Mouse (Mus musculus): ENCODE data around the gene Olfr196. TPM values are rescaled to one million over a fixed set of nuclear protein-coding genes. Genes with fewer than 3 reads are reported as not detected.

Gene Olfr196
- polyA plus RNA-seq, 1 experiment from 2014 or later: not detected

Other genes with a start within 250 kb of the Olfr196 start
- not detected in 2 replicates for gene Olfr181, start 241.7 kb downstream of the Olfr196 start, polyA plus RNA-seq (2014; fragmentation: Nextera tagmentation; extraction: Ambion mirVana)
- not detected in 2 replicates for gene Olfr180, start 241.1 kb downstream of the Olfr196 start, polyA plus RNA-seq (2014; fragmentation: Nextera tagmentation; extraction: Ambion mirVana)
- not detected in 2 replicates for gene Olfr183, start 175.1 kb downstream of the Olfr196 start, polyA plus RNA-seq (2014; fragmentation: Nextera tagmentation; extraction: Ambion mirVana)
- gene Olfr186, start 140.2 kb downstream of the Olfr196 start, polyA plus RNA-seq (2014; fragmentation: Nextera tagmentation; extraction: Ambion mirVana): not detected in 2 replicates
- gene Olfr187, start 130.7 kb downstream of the Olfr196 start, polyA plus RNA-seq (2014; fragmentation: Nextera tagmentation; extraction: Ambion mirVana): not detected in 2 replicates
- not detected in 2 replicates for gene Olfr190, start 92.4 kb downstream of the Olfr196 start, polyA plus RNA-seq (2014; fragmentation: Nextera tagmentation; extraction: Ambion mirVana)
- gene Olfr191, start 80.6 kb downstream of the Olfr196 start, polyA plus RNA-seq (2014; fragmentation: Nextera tagmentation; extraction: Ambion mirVana): not detected in 2 replicates
- gene Olfr193, start 58.6 kb downstream of the Olfr196 start, polyA plus RNA-seq (2014; fragmentation: Nextera tagmentation; extraction: Ambion mirVana): not detected in 2 replicates
- gene Olfr194, start 49.4 kb downstream of the Olfr196 start, polyA plus RNA-seq (2014; fragmentation: Nextera tagmentation; extraction: Ambion mirVana): not detected in 2 replicates
- not detected in 2 replicates for gene Olfr195, start 23.4 kb downstream of the Olfr196 start, polyA plus RNA-seq (2014; fragmentation: Nextera tagmentation; extraction: Ambion mirVana)
- not detected in 2 replicates for gene Olfr198, start 33.1 kb upstream of the Olfr196 start, polyA plus RNA-seq (2014; fragmentation: Nextera tagmentation; extraction: Ambion mirVana)
- not detected in 2 replicates for gene Olfr199, start 49.3 kb upstream of the Olfr196 start, polyA plus RNA-seq (2014; fragmentation: Nextera tagmentation; extraction: Ambion mirVana)
- not detected in 2 replicates for gene Olfr201, start 102.2 kb upstream of the Olfr196 start, polyA plus RNA-seq (2014; fragmentation: Nextera tagmentation; extraction: Ambion mirVana)
- not detected in 2 replicates for gene Olfr202, start 116.3 kb upstream of the Olfr196 start, polyA plus RNA-seq (2014; fragmentation: Nextera tagmentation; extraction: Ambion mirVana)
- gene Olfr203, start 128.4 kb upstream of the Olfr196 start, polyA plus RNA-seq (2014; fragmentation: Nextera tagmentation; extraction: Ambion mirVana): not detected in 2 replicates
- not detected in 2 replicates for gene Olfr204, start 147.8 kb upstream of the Olfr196 start, polyA plus RNA-seq (2014; fragmentation: Nextera tagmentation; extraction: Ambion mirVana)
- gene Olfr205, start 160.7 kb upstream of the Olfr196 start, polyA plus RNA-seq (2014; fragmentation: Nextera tagmentation; extraction: Ambion mirVana): not detected in 2 replicates
- gene Olfr206, start 178.8 kb upstream of the Olfr196 start, polyA plus RNA-seq (2014; fragmentation: Nextera tagmentation; extraction: Ambion mirVana): not detected in 2 replicates
- not detected in 2 replicates for gene Olfr209, start 193.5 kb upstream of the Olfr196 start, polyA plus RNA-seq (2014; fragmentation: Nextera tagmentation; extraction: Ambion mirVana)
- 0.07 TPM in 1 of 2 replicates, not detected in the other for gene Gabrr3, start 236.9 kb upstream of the Olfr196 start, polyA plus RNA-seq (2014; fragmentation: Nextera tagmentation; extraction: Ambion mirVana)

Data from forebrain, embryonic 11.5 days (tissue).